Mouse (Mus musculus): ENCODE results near the gene Olfr967. TPM values are rescaled to one million over a fixed set of nuclear protein-coding genes. Genes with fewer than 3 reads are reported as not detected.

The Olfr967 gene
- polyA plus RNA-seq, 1 experiment from 2014 or later: not detected

Other genes starting within 250 kb of the Olfr967 start
- not detected in 2 replicates for gene Olfr957, start 230.4 kb upstream of the Olfr967 start, polyA plus RNA-seq (2014; fragmentation: Nextera tagmentation; extraction: Ambion mirVana)
- gene Olfr958, start 192.2 kb upstream of the Olfr967 start, polyA plus RNA-seq (2014; fragmentation: Nextera tagmentation; extraction: Ambion mirVana): not detected in 2 replicates
- not detected in 2 replicates for gene Olfr959, start 170.7 kb upstream of the Olfr967 start, polyA plus RNA-seq (2014; fragmentation: Nextera tagmentation; extraction: Ambion mirVana)
- 164 and 235 TPM in 2 replicates for gene AW551984, start 141.8 kb upstream of the Olfr967 start, polyA plus RNA-seq (2014; fragmentation: Nextera tagmentation; extraction: Ambion mirVana)
- not detected in 2 replicates for gene Olfr148, start 135.6 kb upstream of the Olfr967 start, polyA plus RNA-seq (2014; fragmentation: Nextera tagmentation; extraction: Ambion mirVana)
- gene Olfr960, start 124.9 kb upstream of the Olfr967 start, polyA plus RNA-seq (2014; fragmentation: Nextera tagmentation; extraction: Ambion mirVana): not detected in 2 replicates
- gene Olfr961, start 101.2 kb upstream of the Olfr967 start, polyA plus RNA-seq (2014; fragmentation: Nextera tagmentation; extraction: Ambion mirVana): not detected in 2 replicates
- not detected in 2 replicates for gene Olfr963, start 79.0 kb upstream of the Olfr967 start, polyA plus RNA-seq (2014; fragmentation: Nextera tagmentation; extraction: Ambion mirVana)
- gene Olfr149, start 39.1 kb upstream of the Olfr967 start, polyA plus RNA-seq (2014; fragmentation: Nextera tagmentation; extraction: Ambion mirVana): not detected in 2 replicates
- not detected in 2 replicates for gene Olfr965, start 34.9 kb upstream of the Olfr967 start, polyA plus RNA-seq (2014; fragmentation: Nextera tagmentation; extraction: Ambion mirVana)
- gene Olfr150, start 15.3 kb upstream of the Olfr967 start, polyA plus RNA-seq (2014; fragmentation: Nextera tagmentation; extraction: Ambion mirVana): not detected in 2 replicates
- not detected in 2 replicates for gene Olfr968, start 37.0 kb downstream of the Olfr967 start, polyA plus RNA-seq (2014; fragmentation: Nextera tagmentation; extraction: Ambion mirVana)
- not detected in 2 replicates for gene Olfr969, start 44.7 kb downstream of the Olfr967 start, polyA plus RNA-seq (2014; fragmentation: Nextera tagmentation; extraction: Ambion mirVana)
- gene Olfr970, start 62.6 kb downstream of the Olfr967 start, polyA plus RNA-seq (2014; fragmentation: Nextera tagmentation; extraction: Ambion mirVana): not detected in 2 replicates
- gene Olfr971, start 90.6 kb downstream of the Olfr967 start, polyA plus RNA-seq (2014; fragmentation: Nextera tagmentation; extraction: Ambion mirVana): not detected in 2 replicates
- gene Olfr972, start 120.2 kb downstream of the Olfr967 start, polyA plus RNA-seq (2014; fragmentation: Nextera tagmentation; extraction: Ambion mirVana): not detected in 2 replicates
- gene Olfr229, start 161.1 kb downstream of the Olfr967 start, polyA plus RNA-seq (2014; fragmentation: Nextera tagmentation; extraction: Ambion mirVana): not detected in 2 replicates
- not detected in 2 replicates for gene Olfr974, start 191.3 kb downstream of the Olfr967 start, polyA plus RNA-seq (2014; fragmentation: Nextera tagmentation; extraction: Ambion mirVana)
- gene Olfr975, start 205.8 kb downstream of the Olfr967 start, polyA plus RNA-seq (2014; fragmentation: Nextera tagmentation; extraction: Ambion mirVana): not detected in 2 replicates
- gene Olfr976, start 214.9 kb downstream of the Olfr967 start, polyA plus RNA-seq (2014; fragmentation: Nextera tagmentation; extraction: Ambion mirVana): not detected in 2 replicates
- gene Olfr978, start 245.9 kb downstream of the Olfr967 start, polyA plus RNA-seq (2014; fragmentation: Nextera tagmentation; extraction: Ambion mirVana): not detected in 2 replicates

Data from hindbrain, embryonic 14.5 days (tissue).